Comparison of ENCODE assay signal across 27 mouse cellular contexts in the genomic region with DNA sequence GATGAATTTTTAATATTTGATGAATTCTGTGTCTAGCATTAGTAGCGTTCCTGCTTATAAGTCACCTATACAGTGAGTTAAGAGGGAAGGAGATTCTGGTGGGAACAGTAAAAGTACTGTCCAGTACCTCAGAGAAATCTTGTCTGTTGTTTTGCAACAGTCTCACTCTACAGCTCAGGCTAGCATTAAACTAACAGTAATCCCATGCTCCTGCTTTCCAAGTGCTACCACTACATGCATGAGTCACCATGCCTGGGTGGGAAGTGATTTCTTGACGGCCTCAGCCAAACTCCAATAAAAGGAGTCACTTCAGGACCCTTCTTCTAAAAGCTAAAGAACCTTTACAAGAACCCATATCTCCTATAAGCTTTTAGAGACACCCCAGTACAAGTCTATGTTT. TPM values are rescaled to one million over a fixed set of nuclear protein-coding genes. Genes with fewer than 3 reads are reported as not detected.
"Had no signal": no experiment of that assay in that cellular context is flagged by ENCODE, and none has a peak within 500 bp of the region (broad histone marks: within the 10 kb centered on the region; RNA-seq: fewer than 3 reads in every experiment).

No protein-coding gene starts in this region.

- H3K27me3 ChIP-seq: lung, embryonic 15.5 days; megakaryocyte, embryonic 14.5 days; midbrain, embryonic 13.5 days; midbrain, embryonic 15.5 days; neural tube, embryonic 12.5 days; stomach, embryonic 15.5 days had no signal

- H3K9me3 ChIP-seq: lung, embryonic 15.5 days; megakaryocyte, embryonic 14.5 days; midbrain, embryonic 13.5 days; midbrain, embryonic 15.5 days; neural tube, embryonic 12.5 days; stomach, embryonic 15.5 days had no signal

- H3K4me2 ChIP-seq: lung, embryonic 15.5 days; midbrain, embryonic 11.5 days; midbrain, embryonic 13.5 days; midbrain, embryonic 15.5 days; neural tube, embryonic 12.5 days; stomach, embryonic 15.5 days had no signal

- H3K4me1 ChIP-seq: lung, embryonic 15.5 days; megakaryocyte, embryonic 14.5 days; midbrain, embryonic 13.5 days; midbrain, embryonic 15.5 days; neural tube, embryonic 12.5 days; stomach, embryonic 15.5 days had no signal

- H3K4me3 ChIP-seq: lung, embryonic 15.5 days; megakaryocyte, embryonic 14.5 days; midbrain, embryonic 13.5 days; midbrain, embryonic 15.5 days; neural tube, embryonic 12.5 days; stomach, embryonic 15.5 days had no signal

- DNase-seq: liver, postnatal 0 days; lung, adult 2 months; lung, postnatal 14 days; lung, postnatal 36 days; right cerebral cortex, postnatal 14 days; thymus, adult 18-20 months; thymus, postnatal 25 days; thymus, postnatal 4 days had no signal

- ATAC-seq: liver, postnatal 0 days; lung, postnatal 0 days; midbrain, embryonic 13.5 days; midbrain, embryonic 15.5 days had no signal

- H3K9ac ChIP-seq: liver, postnatal 0 days; lung, embryonic 15.5 days; midbrain, embryonic 13.5 days; midbrain, embryonic 15.5 days; neural tube, embryonic 12.5 days; stomach, embryonic 15.5 days had no signal

- H3K27ac ChIP-seq: lung, embryonic 15.5 days; macrophage; midbrain, embryonic 13.5 days; midbrain, embryonic 15.5 days; neural tube, embryonic 12.5 days; stomach, embryonic 15.5 days; stomach, postnatal 0 days had no signal

- H3K36me3 ChIP-seq: lung, embryonic 15.5 days; midbrain, embryonic 13.5 days; midbrain, embryonic 15.5 days; neural tube, embryonic 12.5 days; stomach, embryonic 15.5 days had no signal

RNA-seq across cellular contexts. Expression of gene Olfr692, which starts 6.3 kb away (rescaled TPM):
- total RNA-seq: megakaryocyte progenitor cell, adult 5-6 weeks; midbrain, postnatal 0 days; monocyte, adult 5-6 weeks; neutrophil, adult 5-6 weeks had no signal
- polyA plus RNA-seq: liver, postnatal 0 days; lung, adult 2 months; lung, embryonic 15.5 days; lung, postnatal 0 days; macrophage; midbrain, embryonic 11.5 days; midbrain, embryonic 13.5 days; midbrain, embryonic 15.5 days; neural tube, embryonic 12.5 days; neural tube, embryonic 14.5 days; spleen, adult 2 months; stomach, embryonic 15.5 days; stomach, postnatal 0 days; testis, adult 2 months; thymus, postnatal 0 days; urinary bladder, adult 2 months had no signal

RNA-seq across cellular contexts. Expression of gene Gm5901, which starts 13.1 kb away (rescaled TPM):
- total RNA-seq: megakaryocyte progenitor cell, adult 5-6 weeks; midbrain, postnatal 0 days; monocyte, adult 5-6 weeks had no signal
- polyA plus RNA-seq: liver, postnatal 0 days; lung, adult 2 months; lung, embryonic 15.5 days; lung, postnatal 0 days; macrophage; midbrain, embryonic 11.5 days; midbrain, embryonic 13.5 days; midbrain, embryonic 15.5 days; neural tube, embryonic 12.5 days; neural tube, embryonic 14.5 days; spleen, adult 2 months; stomach, embryonic 15.5 days; stomach, postnatal 0 days; thymus, postnatal 0 days; urinary bladder, adult 2 months had no signal

RNA-seq across cellular contexts. Expression of gene Olfr691, which starts 19.6 kb away (rescaled TPM):
- total RNA-seq: megakaryocyte progenitor cell, adult 5-6 weeks; monocyte, adult 5-6 weeks had no signal
- polyA plus RNA-seq: liver, postnatal 0 days; lung, adult 2 months; lung, embryonic 15.5 days; lung, postnatal 0 days; macrophage; spleen, adult 2 months; stomach, embryonic 15.5 days; stomach, postnatal 0 days; thymus, postnatal 0 days had no signal

RNA-seq across cellular contexts. Expression of gene Olfr690, which starts 27.8 kb away (rescaled TPM):
- total RNA-seq: megakaryocyte progenitor cell, adult 5-6 weeks; monocyte, adult 5-6 weeks had no signal
- polyA plus RNA-seq: liver, postnatal 0 days; lung, adult 2 months; lung, embryonic 15.5 days; lung, postnatal 0 days; macrophage; midbrain, embryonic 11.5 days; midbrain, embryonic 13.5 days; midbrain, embryonic 15.5 days; midbrain, postnatal 0 days; neural tube, embryonic 12.5 days; neural tube, embryonic 14.5 days; spleen, adult 2 months; stomach, embryonic 15.5 days; stomach, postnatal 0 days; thymus, postnatal 0 days; urinary bladder, adult 2 months had no signal
